Mouse (Mus musculus): ENCODE results near the gene Tpst2. TPM values are rescaled to one million over a fixed set of nuclear protein-coding genes. Genes with fewer than 3 reads are reported as not detected.

Gene Tpst2
- total RNA-seq, 2 experiments from 2014 or later, result 16.8 to 17.8 TPM

GRCm38 (mm10) chr5:112329805-112330564 is 53.5 kb downstream of the Tpst2 start:
- no peak for DNase-seq

GRCm38 (mm10) chr5:112335473-112335872 is 59.0 kb downstream of the Tpst2 start:
- peak; percentile 31 for DNase-seq

GRCm38 (mm10) chr5:112337004-112337403 is 60.5 kb downstream of the Tpst2 start:
- DNase-seq, result no peak

GRCm38 (mm10) chr5:112339215-112339614 is 62.7 kb downstream of the Tpst2 start:
- no peak for DNase-seq

- peak; percentile 76 for DNase-seq
Observed at GRCm38 (mm10) chr5:112342463-112343204, 66.1 kb downstream of the Tpst2 start, which contains the start of the genes Srrd and Hps4. TSS of gene Srrd (minus strand) at chr5:112343040. TSS of gene Hps4 (plus strand) at chr5:112343083.

GRCm38 (mm10) chr5:112343205-112343595 is 66.7 kb downstream of the Tpst2 start:
- no peak for DNase-seq

- no peak for DNase-seq
Observed at GRCm38 (mm10) chr5:112344092-112344960, 67.8 kb downstream of the Tpst2 start.

GRCm38 (mm10) chr5:112346211-112346965 is 69.9 kb downstream of the Tpst2 start:
- no peak for DNase-seq

GRCm38 (mm10) chr5:112349169-112349568 is 72.7 kb downstream of the Tpst2 start:
- DNase-seq, result no peak

- no peak for DNase-seq
Observed at GRCm38 (mm10) chr5:112355493-112355892, 79.0 kb downstream of the Tpst2 start.

GRCm38 (mm10) chr5:112355910-112356309 is 79.4 kb downstream of the Tpst2 start, which contains the start of gene Gm6583:
TSS of gene Gm6583 (minus strand) at chr5:112356033.
- DNase-seq, result no peak

- DNase-seq, result no peak
Observed at GRCm38 (mm10) chr5:112356322-112356721, 79.8 kb downstream of the Tpst2 start.

- no peak for DNase-seq
Observed at GRCm38 (mm10) chr5:112359520-112359919, 83.0 kb downstream of the Tpst2 start.

- DNase-seq, result no peak
Observed at GRCm38 (mm10) chr5:112360077-112360476, 83.6 kb downstream of the Tpst2 start.

GRCm38 (mm10) chr5:112364184-112364797 is 87.8 kb downstream of the Tpst2 start:
- no peak for DNase-seq

Other genes with a start within 250 kb of the Tpst2 start
- gene Cryba4, start 24.2 kb upstream of the Tpst2 start, total RNA-seq (2021), result under 1 TPM in 1 of 2 experiments, not detected in 1; 0.46 TPM
- gene Crybb1, start 20.9 kb upstream of the Tpst2 start, total RNA-seq (2021), result 1 to 10 TPM; 3.2 to 3.9 TPM
- gene Tfip11, start 49.7 kb downstream of the Tpst2 start, total RNA-seq (2021), result 10 to 100 TPM; 10.6 to 10.7 TPM
- 1 to 10 TPM; 2.4 to 2.7 TPM for gene Srrd, start 66.3 kb downstream of the Tpst2 start, total RNA-seq (2021)
- gene Hps4, start 66.4 kb downstream of the Tpst2 start, total RNA-seq (2021), result 1 to 10 TPM; 3.8 to 4.5 TPM
- gene Gm6583, start 79.3 kb downstream of the Tpst2 start, total RNA-seq (2021), result not detected
- gene Asphd2, start 118.2 kb downstream of the Tpst2 start, total RNA-seq (2021), result under 1 TPM; 0.36 to 0.56 TPM
- not detected for gene Gm6588, start 172.7 kb downstream of the Tpst2 start, total RNA-seq (2021)

All from gastrocnemius, postnatal 25 days (tissue).